Mouse (Mus musculus) thymus, adult 2 months (tissue): Measurements from ENCODE around the gene Cdh3. TPM values are rescaled to one million over a fixed set of nuclear protein-coding genes. Genes with fewer than 3 reads are reported as not detected.

Experiments used
- DNase-seq: peaks from one replicate; pipeline ENCODE4 v3.0.0; 2021
- H3K27ac ChIP-seq: fragments of 200-500 bp; 2 replicates; pipeline ENCODE4 v1.5.1; 2012; ENCODE audit warnings: low read length, control low read depth; ENCODE audit not compliant: control insufficient read depth, insufficient read depth
- H3K27me3 ChIP-seq: fragments of 200-500 bp; 2 replicates; pipeline ENCODE4 v1.6.1; 2012; ENCODE audit warnings: mild to moderate bottlenecking, low read length, moderate library complexity, mixed read lengths; ENCODE audit not compliant: control insufficient read depth, insufficient read depth
- H3K36me3 ChIP-seq: fragments of 200-500 bp; 2 replicates; pipeline ENCODE4 v1.6.1; 2012; ENCODE audit warnings: mild to moderate bottlenecking, low read length, moderate library complexity; ENCODE audit not compliant: control insufficient read depth, insufficient read depth
- H3K4me1 ChIP-seq: fragments of 200-500 bp; replicated peaks from 2 replicates; pipeline ENCODE4 v1.6.1; 2012; ENCODE audit warnings: low read length; ENCODE audit not compliant: control insufficient read depth, insufficient read depth
- H3K4me3 ChIP-seq: fragments of 200-500 bp; 2 replicates; pipeline ENCODE4 v1.5.1; 2012; ENCODE audit warnings: mild to moderate bottlenecking, low read length, control low read depth, moderate library complexity; ENCODE audit not compliant: control insufficient read depth, insufficient read depth
- CTCF ChIP-seq: fragments of 200-500 bp; IDR thresholded peaks from 2 replicates; pipeline ENCODE4 v1.5.1; 2012; ENCODE audit warnings: mild to moderate bottlenecking, control low read depth, low read length, moderate library complexity, borderline replicate concordance; ENCODE audit not compliant: control insufficient read depth, poor library complexity, insufficient read depth; ENCODE audit errors: extremely low read depth
- POLR2A ChIP-seq: fragments of 200-500 bp; IDR thresholded peaks from 2 replicates; pipeline ENCODE4 v1.6.1; 2012; ENCODE audit warnings: mild to moderate bottlenecking, low read length, control low read depth, moderate library complexity; ENCODE audit not compliant: control insufficient read depth, poor library complexity, insufficient read depth; ENCODE audit errors: extremely low read depth
- WGBS: fragments of 180-500 bp; shearing (Covaris S2); methylation state at CpG from one replicate; pipeline ENCODE4 v1.1.7; 2018; 5-methylcytosine and 5-hydroxymethylcytosine counted together
- polyA plus RNA-seq: library from polyadenylated mRNA; depleted of rRNA; stranded (reverse); fragments of >200 nt; gene quantifications from 2 replicates; pipeline ENCODE4 v1.2.3, GENCODE M21; 2012

Gene Cdh3
- polyA plus RNA-seq, 1 experiment: 8.2 TPM

DNA sequence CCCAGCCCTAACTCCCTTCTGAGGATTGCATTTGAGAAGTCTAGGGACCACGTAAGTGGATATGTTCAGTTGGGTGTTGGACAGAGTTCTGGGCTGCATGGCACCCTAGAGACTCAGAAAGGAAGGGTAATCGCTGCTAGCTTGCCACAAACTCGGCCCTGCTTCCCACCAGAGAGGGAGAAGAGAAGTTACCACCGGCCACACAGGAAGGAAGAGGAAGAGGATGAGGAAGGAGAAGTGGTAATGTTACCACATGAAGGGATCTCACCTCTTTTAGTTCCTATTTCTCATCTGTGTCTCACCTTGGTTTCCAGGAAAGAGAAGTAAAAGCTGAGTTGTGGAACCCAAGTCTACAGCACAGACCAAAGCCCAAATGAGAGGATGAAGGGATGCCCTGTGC lies 63.6 kb downstream of the Cdh3 start:
- TF ChIP-seq POLR2A (no peak), CTCF (no peak)
- WGBS: 14% methylated on average over 4 of the region's 4 CpGs
- Histone ChIP-seq H3K27ac (no peak overlapping the region), H3K27me3 (no peaks in the 10 kb centered on the region), H3K36me3 (no peaks in the 10 kb centered on the region), H3K4me1 (no peaks in the 10 kb centered on the region; the same call in 1 of the 2 replicates), H3K4me3 (no peak overlapping the region)
- DNase-seq: no peak

DNA sequence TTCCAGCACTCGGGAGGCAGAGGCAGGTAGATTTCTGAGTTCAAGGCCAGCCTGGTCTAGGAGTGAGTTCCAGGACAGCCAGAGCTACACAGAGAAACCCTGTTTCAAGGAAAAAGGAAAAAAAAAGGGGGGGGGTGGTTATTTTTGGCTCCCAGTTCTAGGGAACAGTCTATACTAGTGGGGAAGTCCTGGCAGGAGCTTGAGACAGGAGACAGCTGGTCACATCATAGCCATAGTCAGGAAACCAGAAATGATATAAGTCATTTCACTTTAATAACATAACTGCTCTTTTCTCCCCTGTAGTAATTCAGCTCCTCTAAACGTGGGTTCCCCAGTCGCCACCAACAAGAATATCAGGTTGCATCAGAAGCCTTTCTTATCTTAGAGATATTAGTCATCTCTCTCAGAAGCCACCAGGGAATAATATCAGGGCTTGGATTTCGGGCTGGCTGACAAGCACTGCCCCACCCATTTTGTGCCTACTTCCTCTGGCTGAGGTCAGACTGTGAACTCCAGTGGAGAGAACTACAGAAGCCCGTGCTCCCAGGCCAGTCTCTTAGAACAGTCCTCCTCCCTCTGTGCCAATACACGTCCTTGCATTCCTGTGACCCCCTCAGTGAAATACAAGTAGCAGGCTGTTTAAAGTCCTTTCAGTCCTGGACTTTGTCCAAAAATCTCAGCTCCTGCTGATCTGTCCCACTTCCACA lies 66.3 kb downstream of the Cdh3 start:
- 38% methylated on average over 6 of the region's 6 CpGs for WGBS
- H3K4me1 ChIP-seq: no peaks in the 10 kb centered on the region; the same call in 1 of the 2 replicates
- H3K27me3 ChIP-seq: no peaks in the 10 kb centered on the region
- no peak for TF ChIP-seq CTCF
- TF ChIP-seq POLR2A: no peak
- no peak overlapping the region for H3K4me3 ChIP-seq
- H3K36me3 ChIP-seq: no peaks in the 10 kb centered on the region
- no peak for DNase-seq
- no peak overlapping the region for H3K27ac ChIP-seq

DNA sequence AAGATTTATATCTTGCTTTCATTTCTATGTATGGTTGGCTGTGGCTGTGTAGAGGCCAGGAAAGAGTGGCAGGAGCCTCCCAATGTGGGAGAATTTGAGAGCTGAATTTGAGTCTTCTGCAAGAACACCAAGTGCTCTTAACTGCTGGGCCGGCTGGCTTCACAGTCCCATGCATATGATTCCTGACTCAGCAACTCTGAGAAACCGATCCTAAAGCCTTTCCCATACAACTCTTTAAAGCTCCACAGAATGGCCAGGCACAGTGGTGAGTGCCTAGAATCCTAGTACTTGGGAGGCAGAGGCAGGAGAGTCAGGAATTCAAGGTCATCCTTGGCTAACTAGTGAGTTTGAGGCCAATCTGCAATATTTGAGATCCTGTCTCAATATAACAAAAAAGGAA lies 68.8 kb downstream of the Cdh3 start:
- no peak overlapping the region for H3K4me3 ChIP-seq
- H3K27ac ChIP-seq: no peak overlapping the region
- DNase-seq: no peak
- H3K36me3 ChIP-seq: no peaks in the 10 kb centered on the region
- no peaks in the 10 kb centered on the region for H3K27me3 ChIP-seq
- TF ChIP-seq CTCF: no peak
- no peak for TF ChIP-seq POLR2A
- H3K4me1 ChIP-seq: no peaks in the 10 kb centered on the region
- WGBS: 86% methylated on average over 2 of the region's 2 CpGs

DNA sequence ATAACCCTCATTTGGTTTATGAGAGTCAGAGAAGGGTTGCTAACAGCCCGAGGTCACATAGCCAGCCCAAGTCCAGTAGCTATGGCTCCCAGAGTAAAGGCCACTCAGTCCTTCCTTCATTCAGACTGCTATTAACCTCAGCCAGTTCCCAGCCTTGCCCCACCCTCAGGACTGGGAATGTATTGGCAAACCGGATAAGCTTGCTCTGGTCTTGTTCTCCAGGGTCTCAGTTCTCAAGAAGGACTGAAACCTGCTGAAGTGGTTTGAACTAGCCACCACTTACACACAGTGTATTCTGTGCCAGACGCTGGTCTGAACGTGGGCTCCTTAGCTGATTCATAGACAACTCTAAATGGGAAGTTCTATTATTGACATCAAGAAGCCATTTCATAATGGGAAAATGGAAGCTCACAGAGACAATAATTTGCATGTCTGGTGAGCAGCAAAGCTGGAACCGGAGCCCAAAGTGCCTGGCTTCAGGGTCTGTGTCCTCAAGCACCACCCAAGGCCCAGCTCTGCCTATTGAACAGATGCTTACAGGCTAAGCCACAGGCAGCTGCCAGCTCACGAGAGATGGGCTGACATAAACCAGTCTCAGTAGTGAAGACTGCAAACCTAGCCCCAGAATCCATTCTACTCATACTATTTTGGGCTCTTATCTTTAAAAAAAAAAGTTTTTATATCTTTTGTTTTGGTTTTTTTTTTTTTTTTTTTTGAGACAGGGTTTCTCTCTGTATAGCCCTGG lies 70.8 kb downstream of the Cdh3 start:
- 82% methylated on average over 6 of the region's 6 CpGs for WGBS
- Histone ChIP-seq H3K27ac (no peak overlapping the region), H3K4me1 (no peaks in the 10 kb centered on the region), H3K36me3 (no peaks in the 10 kb centered on the region), H3K27me3 (no peaks in the 10 kb centered on the region), H3K4me3 (no peak overlapping the region)
- TF ChIP-seq CTCF (no peak), POLR2A (no peak)
- DNase-seq: no peak

DNA sequence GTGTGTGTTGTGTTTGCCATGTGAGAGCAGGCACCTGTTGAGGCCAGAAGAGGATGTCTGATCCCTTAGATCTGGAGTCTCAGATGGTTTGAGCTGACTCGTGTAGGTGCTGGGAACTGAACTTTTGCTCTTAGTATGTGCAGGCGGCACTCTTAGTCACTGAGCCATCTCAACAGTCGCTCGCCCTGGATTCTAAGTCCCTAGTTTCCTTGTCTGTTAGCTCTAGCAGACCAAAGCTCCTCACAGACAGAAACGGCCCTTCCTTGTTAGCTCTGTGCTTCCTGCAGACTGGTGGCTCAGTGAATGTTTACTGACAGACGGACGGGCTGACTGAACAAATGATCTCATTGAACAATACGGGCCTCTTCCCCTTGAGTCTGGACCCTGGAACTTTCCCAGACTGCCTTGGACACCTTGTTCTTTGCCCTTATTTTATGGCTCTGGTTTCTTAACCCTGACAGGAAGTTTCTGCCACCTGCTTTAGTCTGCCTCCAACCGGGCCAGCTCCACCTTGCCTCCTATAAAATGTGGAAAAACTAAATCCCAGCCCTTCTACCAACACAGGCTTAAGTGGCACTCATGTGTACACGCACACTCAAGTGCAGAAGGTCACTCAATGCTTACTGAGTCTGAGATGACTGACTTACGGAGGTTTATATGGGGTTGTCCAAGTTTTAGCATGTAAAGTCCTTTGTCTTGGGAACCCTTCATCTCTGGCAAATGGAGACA lies 74.4 kb downstream of the Cdh3 start:
- TF ChIP-seq CTCF (no peak), POLR2A (no peak)
- Histone ChIP-seq H3K27ac (no peak overlapping the region), H3K4me1 (no peaks in the 10 kb centered on the region), H3K36me3 (no peaks in the 10 kb centered on the region), H3K4me3 (no peak overlapping the region), H3K27me3 (no peaks in the 10 kb centered on the region)
- WGBS: 83% methylated on average over 11 of the region's 11 CpGs
- DNase-seq: no peak

DNA sequence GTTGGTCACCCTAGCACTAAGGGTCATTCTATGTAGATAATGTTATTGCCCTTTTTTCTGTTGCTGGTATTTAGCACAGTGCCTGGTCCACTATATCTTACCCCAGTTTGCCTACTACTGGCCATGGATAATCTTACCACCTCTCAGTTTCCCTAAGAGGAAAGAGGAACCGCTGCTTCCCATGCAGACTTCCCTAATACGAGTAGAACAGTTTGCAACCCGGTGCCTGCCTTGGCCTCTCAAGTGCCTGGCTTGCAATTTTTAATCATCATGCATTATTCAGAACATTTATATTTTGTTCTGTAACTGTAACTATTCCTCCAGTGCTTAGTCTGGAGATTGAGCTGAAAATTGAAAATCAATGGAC lies 75.0 kb downstream of the Cdh3 start:
- Histone ChIP-seq H3K4me3 (no peak overlapping the region), H3K27me3 (no peaks in the 10 kb centered on the region), H3K4me1 (no peaks in the 10 kb centered on the region), H3K27ac (no peak overlapping the region), H3K36me3 (no peaks in the 10 kb centered on the region)
- WGBS: 69% methylated on average over 3 of the region's 3 CpGs
- DNase-seq: no peak
- TF ChIP-seq CTCF (no peak), POLR2A (no peak)
